Mouse (Mus musculus): Measurements from ENCODE around the gene Gmppb. TPM values are rescaled to one million over a fixed set of nuclear protein-coding genes. Genes with fewer than 3 reads are reported as not detected.
A peak's percentile ranks its signal among the peaks of the same experiment; 100 is the strongest.
"Not testable (repeated sequence)": the region's sequence is repeated elsewhere in the genome, so short reads cannot be mapped to it uniquely, and the experiment has no call there.

Gmppb gene
- 45.2 and 48.4 TPM in 2 replicates for polyA plus RNA-seq (2015; fragmentation: Nextera tagmentation; extraction: Ambion mirVana)

GRCm38 (mm10) chr9:108049016-108049455 is at the start of gene Gmppb:
Gene Gmppb, plus strand, starts transcription at chr9:108049242.
- H3K4me1 ChIP-seq = peaks cover 33% of the 10 kb centered on the region
- peak within 1 kb of the TSS; percentile 81 for H3K27ac ChIP-seq
- no peaks in the 10 kb centered on the region for H3K9me3 ChIP-seq
- peak within 1 kb of the TSS; percentile 81 for H3K4me2 ChIP-seq
- peak; percentile 93 for ATAC-seq (ENCODE audit: insufficient read depth, low FRiP score, low read depth)
- H3K36me3 ChIP-seq = peaks cover 32% of the 10 kb centered on the region
- 0% methylated on average over 35 of the region's 39 CpGs for WGBS
- peak within 1 kb of the TSS; percentile 68 for H3K9ac ChIP-seq
- no peaks in the 10 kb centered on the region for H3K27me3 ChIP-seq (replicated peaks)
- peak within 1 kb of the TSS; percentile 66 for H3K4me3 ChIP-seq (replicated peaks)

GRCm38 (mm10) chr9:108001922-108002770 is 46.9 kb upstream of the Gmppb start, which contains the start of gene Ip6k1:
Gene Ip6k1, plus strand, starts transcription at chr9:108002501.
- Histone ChIP-seq H3K36me3 (no peaks in the 10 kb centered on the region), H3K9ac (peak within 1 kb of the TSS; percentile 96), H3K9me3 (no peaks in the 10 kb centered on the region), H3K4me3 (replicated peaks) (peak within 1 kb of the TSS; percentile 100), H3K27me3 (replicated peaks) (no peaks in the 10 kb centered on the region), H3K4me2 (peak within 1 kb of the TSS; percentile 85), H3K4me1 (0 out of 2 replicates have a peak, but pooled peaks cover 7% of the 10 kb centered on the region), H3K27ac (peak within 1 kb of the TSS; percentile 94)
- peak; percentile 98 for ATAC-seq (ENCODE audit: insufficient read depth, low FRiP score, low read depth)
- under 1% methylated on average over 51 of the region's 51 CpGs for WGBS

GRCm38 (mm10) chr9:108002778-108003530 is 46.1 kb upstream of the Gmppb start:
- Histone ChIP-seq H3K27me3 (replicated peaks) (no peaks in the 10 kb centered on the region), H3K9me3 (no peaks in the 10 kb centered on the region), H3K4me2 (peak overlapping the region; percentile 61), H3K27ac (peak overlapping the region; percentile 94), H3K36me3 (no peaks in the 10 kb centered on the region), H3K4me3 (replicated peaks) (peak overlapping the region; percentile 100), H3K9ac (peak overlapping the region; percentile 96), H3K4me1 (0 out of 2 replicates have a peak, but pooled peaks cover 7% of the 10 kb centered on the region)
- ATAC-seq (ENCODE audit: insufficient read depth, low FRiP score, low read depth) = peak; percentile 48
- WGBS = under 1% methylated on average over 50 of the region's 50 CpGs

- Histone ChIP-seq H3K4me3 (replicated peaks) (peak overlapping the region; percentile 100), H3K27ac (peak overlapping the region; percentile 94; the same call in 1 of the 2 replicates), H3K4me1 (0 out of 2 replicates have a peak, but pooled peaks cover 7% of the 10 kb centered on the region), H3K27me3 (replicated peaks) (no peaks in the 10 kb centered on the region), H3K36me3 (no peaks in the 10 kb centered on the region), H3K9ac (peak overlapping the region; percentile 96), H3K4me2 (peak overlapping the region; percentile 61), H3K9me3 (no peaks in the 10 kb centered on the region)
- 12% methylated on average over 8 of the region's 8 CpGs for WGBS
- ATAC-seq (ENCODE audit: insufficient read depth, low FRiP score, low read depth) = no peak
These were observed 45.5 kb upstream of the Gmppb start for GRCm38 (mm10) chr9:108003531-108003890.

- no peaks in the 10 kb centered on the region for H3K9me3 ChIP-seq
- no peaks in the 10 kb centered on the region for H3K27me3 ChIP-seq (replicated peaks)
- 82% methylated on average over 5 of the region's 5 CpGs for WGBS
- no peak overlapping the region for H3K4me3 ChIP-seq (replicated peaks)
- H3K4me1 ChIP-seq = 0 out of 2 replicates have a peak, but pooled peaks cover 7% of the 10 kb centered on the region
- no peak overlapping the region for H3K9ac ChIP-seq
- no peak overlapping the region for H3K4me2 ChIP-seq
- no peaks in the 10 kb centered on the region for H3K36me3 ChIP-seq
- ATAC-seq (ENCODE audit: insufficient read depth, low FRiP score, low read depth) = no peak
- H3K27ac ChIP-seq = no peak overlapping the region
These were observed 41.0 kb upstream of the Gmppb start for GRCm38 (mm10) chr9:108008041-108008440.

- H3K36me3 ChIP-seq = no peaks in the 10 kb centered on the region
- no peaks in the 10 kb centered on the region for H3K27me3 ChIP-seq (replicated peaks)
- H3K4me1 ChIP-seq = no peaks in the 10 kb centered on the region
- H3K9me3 ChIP-seq = no peaks in the 10 kb centered on the region
- H3K4me2 ChIP-seq = no peak overlapping the region
- H3K9ac ChIP-seq = no peak overlapping the region
- no peak overlapping the region for H3K4me3 ChIP-seq (replicated peaks)
- no peak for ATAC-seq (ENCODE audit: insufficient read depth, low FRiP score, low read depth)
- no peak overlapping the region for H3K27ac ChIP-seq
These were observed 38.7 kb upstream of the Gmppb start for GRCm38 (mm10) chr9:108010385-108010784.

GRCm38 (mm10) chr9:108013577-108013976 is 35.5 kb upstream of the Gmppb start:
- not testable (repeated sequence) for ATAC-seq (ENCODE audit: insufficient read depth, low FRiP score, low read depth); H3K36me3 ChIP-seq; H3K27ac ChIP-seq; H3K4me1 ChIP-seq; H3K9ac ChIP-seq; H3K9me3 ChIP-seq; H3K4me2 ChIP-seq; H3K4me3 ChIP-seq (replicated peaks); H3K27me3 ChIP-seq (replicated peaks)
- WGBS = 95% methylated on average over 2 of the region's 2 CpGs

- ATAC-seq (ENCODE audit: insufficient read depth, low FRiP score, low read depth) = no peak
These were observed 31.9 kb upstream of the Gmppb start for GRCm38 (mm10) chr9:108017127-108017526.

GRCm38 (mm10) chr9:108020741-108021140 is 28.3 kb upstream of the Gmppb start:
- ATAC-seq (ENCODE audit: insufficient read depth, low FRiP score, low read depth) = no peak
- H3K27ac ChIP-seq = no peak overlapping the region
- no peak overlapping the region for H3K4me2 ChIP-seq
- no peaks in the 10 kb centered on the region for H3K9me3 ChIP-seq
- peaks cover 17% of the 10 kb centered on the region; the same call in 1 of the 2 replicates for H3K36me3 ChIP-seq
- no peak overlapping the region for H3K9ac ChIP-seq
- 84% methylated on average over 1 of the region's 1 CpGs for WGBS
- no peaks in the 10 kb centered on the region for H3K27me3 ChIP-seq (replicated peaks)
- H3K4me3 ChIP-seq (replicated peaks) = no peak overlapping the region
- no peaks in the 10 kb centered on the region for H3K4me1 ChIP-seq

More at GRCm38 (mm10) chr9:108017127-108017526, 31.9 kb upstream of the Gmppb start:
- no peak overlapping the region for H3K4me3 ChIP-seq (replicated peaks)
- H3K9me3 ChIP-seq = no peaks in the 10 kb centered on the region
- H3K27me3 ChIP-seq (replicated peaks) = no peaks in the 10 kb centered on the region
- no peak overlapping the region for H3K27ac ChIP-seq
- H3K9ac ChIP-seq = no peak overlapping the region
- H3K4me2 ChIP-seq = no peak overlapping the region
- H3K4me1 ChIP-seq = no peaks in the 10 kb centered on the region
- no peaks in the 10 kb centered on the region for H3K36me3 ChIP-seq
- WGBS = 78% methylated on average over 3 of the region's 3 CpGs

- Histone ChIP-seq H3K4me2 (no peak overlapping the region), H3K36me3 (peaks cover 31% of the 10 kb centered on the region), H3K9me3 (no peaks in the 10 kb centered on the region), H3K4me1 (no peaks in the 10 kb centered on the region), H3K4me3 (replicated peaks) (no peak overlapping the region), H3K27ac (no peak overlapping the region), H3K9ac (no peak overlapping the region), H3K27me3 (replicated peaks) (no peaks in the 10 kb centered on the region)
- no peak for ATAC-seq (ENCODE audit: insufficient read depth, low FRiP score, low read depth)
- WGBS = 89% methylated on average over 3 of the region's 3 CpGs
These were observed 25.8 kb upstream of the Gmppb start for GRCm38 (mm10) chr9:108023216-108023615.

GRCm38 (mm10) chr9:108026584-108026983 is 22.5 kb upstream of the Gmppb start:
- Histone ChIP-seq H3K4me3 (replicated peaks) (no peak overlapping the region), H3K36me3 (peaks cover 36% of the 10 kb centered on the region), H3K4me2 (no peak overlapping the region), H3K27me3 (replicated peaks) (no peaks in the 10 kb centered on the region), H3K9ac (no peak overlapping the region), H3K4me1 (no peaks in the 10 kb centered on the region), H3K27ac (no peak overlapping the region), H3K9me3 (no peaks in the 10 kb centered on the region)
- ATAC-seq (ENCODE audit: insufficient read depth, low FRiP score, low read depth) = no peak
- WGBS = 88% methylated on average over 3 of the region's 3 CpGs

GRCm38 (mm10) chr9:108027867-108028266 is 21.2 kb upstream of the Gmppb start:
- Histone ChIP-seq H3K36me3 (peaks cover 39% of the 10 kb centered on the region), H3K27me3 (replicated peaks) (no peaks in the 10 kb centered on the region), H3K4me1 (no peaks in the 10 kb centered on the region), H3K4me3 (replicated peaks) (no peak overlapping the region), H3K4me2 (no peak overlapping the region), H3K9me3 (no peaks in the 10 kb centered on the region), H3K9ac (no peak overlapping the region), H3K27ac (no peak overlapping the region)
- no peak for ATAC-seq (ENCODE audit: insufficient read depth, low FRiP score, low read depth)
- WGBS = 96% methylated on average over 3 of the region's 3 CpGs

Measured in stomach, embryonic 15.5 days (tissue).